Mouse (Mus musculus): ENCODE measurements around the gene Gm10037.

DNA sequence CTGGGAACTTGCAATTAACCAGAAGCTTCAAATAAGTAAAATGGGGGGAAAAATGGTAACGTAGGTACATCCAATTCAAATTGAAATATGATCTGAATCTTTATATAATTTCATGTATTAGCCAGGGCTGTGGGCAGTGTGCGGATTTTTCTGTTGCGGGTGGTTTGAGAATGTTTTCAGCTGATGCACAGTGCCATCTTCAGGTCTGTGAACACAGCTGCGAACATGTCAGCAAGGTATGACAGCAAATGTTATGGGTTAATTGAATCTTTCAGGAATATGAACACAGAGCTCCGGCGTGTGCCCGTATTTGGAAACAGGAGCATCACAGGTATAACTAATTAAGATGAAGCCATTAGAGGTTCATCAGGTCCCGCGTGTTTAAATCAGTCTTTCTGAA is 31.6 kb downstream of the Gm10037 start:
- TF ChIP-seq CTCF (conservative IDR thresholded peaks at IDR 0.05; ENCODE audit: low read length) (no peak; the same call in 1 of the 2 replicates), NANOG (IDR thresholded peaks at IDR 0.05; ENCODE audit: borderline replicate concordance, low read length) (no peak), POU5F1 (IDR thresholded peaks at IDR 0.05; ENCODE audit: borderline replicate concordance, low read length) (no peak)

Measured in E14TG2a.4 (cell line).